Mouse (Mus musculus) embryo, embryonic 10 days (tissue): ENCODE measurements at regions not wholly inside any gene's neighbourhood (a gene's known extent, or its start where the extent isn't known, plus 50 kb on each side); places are given as distances from the start of the nearest gene placed in this dataset.

ENCODE experiments used
- DNase-seq: peaks from one replicate; pipeline ENCODE4 v3.0.0-alpha.2; 2015; ENCODE audit warnings: low spot score

GRCm38 (mm10) chr16:77400276-77400891, 201.5 kb downstream of the Gm11146 start:
- peak; percentile 90 for DNase-seq

- peak; percentile 45 for DNase-seq
Observed at GRCm38 (mm10) chr16:77399846-77400275, 202.0 kb downstream of the Gm11146 start.

GRCm38 (mm10) chr16:77394054-77394716, 207.7 kb downstream of the Gm11146 start:
- no peak for DNase-seq

DNA sequence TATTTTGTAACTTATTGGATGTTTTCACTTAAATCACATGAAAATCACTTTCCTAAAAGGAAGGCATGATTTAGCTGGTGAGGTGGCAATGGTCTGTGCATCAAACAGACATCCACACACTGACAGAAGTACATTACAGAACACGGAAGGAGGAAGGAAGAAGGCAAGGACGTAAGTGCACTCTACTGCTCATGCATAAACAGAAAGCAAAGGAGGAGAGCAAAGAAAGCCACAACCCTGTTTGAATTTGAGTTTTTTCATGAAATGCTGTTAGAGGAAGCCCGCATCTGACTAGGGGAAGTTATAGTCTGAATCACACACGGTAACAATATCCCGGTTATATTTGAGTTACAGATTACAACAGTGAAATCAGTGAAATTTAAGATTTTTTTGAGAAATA, 208.4 kb downstream of the Gm11146 start:
- no peak for DNase-seq

GRCm38 (mm10) chr16:77392205-77392604, 209.7 kb downstream of the Gm11146 start:
- DNase-seq = no peak

- DNase-seq = peak; percentile 42
Observed at GRCm38 (mm10) chr16:77384021-77384729, 217.7 kb downstream of the Gm11146 start.

- no peak for DNase-seq
Observed at GRCm38 (mm10) chr16:77382790-77383189, 219.1 kb downstream of the Gm11146 start.

GRCm38 (mm10) chr16:77372768-77373167, 229.1 kb downstream of the Gm11146 start:
- DNase-seq = no peak

GRCm38 (mm10) chr16:77369810-77370209, 232.1 kb downstream of the Gm11146 start:
- DNase-seq = peak; percentile 19

DNA sequence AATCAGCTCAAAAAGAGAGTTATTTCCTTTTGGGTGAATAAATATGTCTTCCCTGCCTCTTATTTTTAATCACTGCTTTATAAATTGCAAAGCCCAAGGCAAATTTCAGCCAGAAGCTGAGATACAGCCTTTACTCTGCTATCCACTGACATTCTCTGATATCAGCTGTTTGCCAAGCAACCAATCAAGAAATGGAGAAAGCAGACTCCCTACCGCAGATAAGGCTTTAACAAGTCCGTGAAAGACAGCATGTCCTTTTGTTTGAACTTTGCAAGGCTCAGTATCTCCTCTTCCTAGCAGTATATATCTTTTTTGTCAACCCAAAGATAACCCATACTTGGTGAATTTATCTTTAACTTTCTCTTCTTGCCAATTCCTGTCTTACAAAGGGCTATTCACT, 236.6 kb downstream of the Gm11146 start:
- DNase-seq = no peak

GRCm38 (mm10) chr16:77364439-77364838, 237.5 kb downstream of the Gm11146 start:
- DNase-seq = no peak

GRCm38 (mm10) chr16:77359190-77359589, 242.7 kb downstream of the Gm11146 start:
- no peak for DNase-seq

- DNase-seq = peak; percentile 16
Observed at GRCm38 (mm10) chr16:77355260-77355659, 246.6 kb downstream of the Gm11146 start.

DNA sequence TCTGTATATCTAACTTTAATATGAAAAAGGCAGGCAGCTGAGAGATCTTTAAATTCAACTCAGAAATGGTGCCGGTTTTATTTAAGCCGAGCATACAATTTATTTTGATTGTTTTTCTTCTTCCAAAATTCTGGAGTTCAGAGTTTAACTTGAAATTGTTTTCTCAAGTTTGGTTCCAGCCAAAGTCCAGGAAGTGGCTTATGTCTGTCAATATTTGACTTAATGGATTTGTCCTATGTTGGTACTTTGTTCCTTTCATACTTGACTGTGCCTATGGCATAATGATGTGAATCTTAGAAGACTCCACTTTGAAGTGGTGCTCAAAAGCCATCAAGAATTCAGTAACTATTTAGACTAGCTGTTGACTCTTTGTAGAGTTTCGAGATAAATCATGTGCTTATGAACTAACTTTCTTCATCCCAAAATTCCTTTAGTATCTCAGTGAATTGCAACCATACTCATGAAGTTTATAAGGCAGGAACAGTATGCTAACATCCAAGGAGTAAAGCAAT, 247.6 kb downstream of the Gm11146 start:
- DNase-seq = no peak

DNA sequence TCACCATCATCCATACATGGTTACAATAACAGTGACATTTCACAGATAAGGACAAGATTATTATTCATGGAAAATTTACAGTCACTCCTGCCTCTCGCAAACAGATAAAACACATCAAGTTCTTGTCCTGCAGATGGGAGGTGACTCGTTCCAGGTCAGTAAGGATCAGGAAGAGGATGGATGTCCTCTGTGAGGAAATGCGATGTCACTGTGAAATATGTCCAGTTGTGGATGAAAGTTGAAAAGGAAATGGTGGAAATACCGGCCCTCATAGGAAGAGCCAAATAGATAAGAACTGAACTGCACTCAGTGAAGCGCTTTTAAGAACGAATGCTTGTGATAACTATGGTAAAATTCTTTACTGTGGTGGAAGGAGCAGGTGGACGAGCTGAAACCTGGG, 255.8 kb downstream of the Gm11146 start:
- no peak for DNase-seq

- no peak for DNase-seq
Observed at GRCm38 (mm10) chr16:77332285-77332684, 269.6 kb downstream of the Gm11146 start.

DNA sequence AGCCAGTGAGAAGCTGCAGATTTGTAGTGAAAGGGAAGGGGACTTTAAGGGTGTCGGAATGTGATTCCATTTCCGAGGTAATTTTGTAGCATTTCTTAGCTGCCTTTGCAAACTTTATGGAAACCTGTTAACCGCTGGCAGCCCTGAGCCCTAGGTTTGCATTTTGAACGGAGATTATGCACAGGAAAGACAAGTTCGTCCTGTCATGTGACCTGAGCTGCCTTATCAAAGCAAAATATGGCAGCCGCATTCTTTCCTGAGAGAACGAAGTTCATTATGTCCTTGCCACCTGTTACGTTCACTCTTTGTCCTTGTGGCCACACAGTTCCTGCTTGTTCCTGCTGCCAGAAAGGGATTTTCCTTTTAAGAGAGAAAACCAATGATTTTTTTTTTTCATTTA, 270.9 kb downstream of the Gm11146 start:
- peak; percentile 85 for DNase-seq

DNA sequence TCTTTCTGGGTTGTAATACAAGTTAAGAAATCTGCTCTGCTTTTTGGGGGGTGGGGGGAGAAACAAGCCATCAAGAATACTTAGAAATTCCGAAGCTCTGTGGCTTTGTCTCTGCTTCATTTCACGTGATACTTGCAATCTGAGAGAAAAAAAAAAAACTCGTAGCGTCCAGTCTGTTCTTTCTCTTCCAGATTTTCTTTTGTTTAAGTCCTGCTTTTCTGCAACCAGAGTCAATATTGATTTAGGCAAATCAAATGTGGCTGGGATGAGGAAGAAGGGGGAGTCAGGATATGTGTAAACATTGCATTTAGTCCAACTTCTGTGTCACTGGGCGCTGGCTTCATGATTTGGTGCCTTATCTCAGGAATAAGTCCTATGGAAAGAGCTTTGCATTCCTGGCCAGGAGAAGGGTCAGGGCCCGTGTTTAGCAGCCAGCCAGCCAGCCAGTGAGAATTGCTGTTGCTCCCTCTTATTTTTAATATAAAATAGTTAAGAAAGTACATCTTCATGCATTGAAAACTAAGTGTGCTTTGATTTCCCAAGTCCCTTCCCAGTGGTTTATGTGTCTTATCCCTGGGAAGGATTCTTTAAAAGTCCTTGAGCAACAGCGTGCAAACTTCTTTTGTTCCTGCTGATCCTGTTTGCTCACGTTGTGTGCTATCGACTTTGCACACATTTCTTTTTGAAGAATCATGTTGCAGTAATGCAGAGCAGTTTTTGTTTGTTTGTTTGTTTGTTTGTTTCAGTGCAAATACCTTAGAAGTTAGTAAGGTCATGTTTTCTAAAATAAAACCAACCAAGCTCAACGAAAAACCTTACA, 272.0 kb downstream of the Gm11146 start:
- peak; percentile 65 for DNase-seq

DNA sequence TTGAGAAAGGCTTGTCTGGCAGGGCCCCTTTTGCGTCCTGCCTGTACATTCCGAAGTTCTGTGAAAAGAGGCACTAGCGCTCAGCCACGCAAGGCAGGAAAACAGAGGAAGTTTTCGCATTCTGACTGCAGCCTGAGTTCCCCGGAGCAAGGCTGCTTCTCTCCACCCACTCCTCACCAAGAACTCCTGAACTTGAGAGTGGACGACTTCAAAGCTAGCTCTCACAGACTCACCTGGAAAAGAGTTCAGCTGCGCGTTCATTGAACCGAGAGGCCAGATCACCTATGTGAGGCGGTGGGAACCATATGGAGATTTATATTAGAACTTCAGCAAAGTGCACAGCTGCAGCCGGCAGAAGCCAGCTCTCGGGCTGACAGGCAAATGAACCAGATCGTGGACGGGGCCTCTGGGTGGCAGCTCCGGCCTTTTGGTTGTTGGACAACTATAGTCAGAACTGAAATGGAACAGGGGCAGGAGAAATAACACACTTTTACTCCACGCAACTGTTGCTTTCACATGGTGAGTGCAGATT, 272.7 kb downstream of the Gm11146 start:
- peak; percentile 90 for DNase-seq

- no peak for DNase-seq
Observed at GRCm38 (mm10) chr16:77328628-77329159, 273.2 kb downstream of the Gm11146 start.

DNA sequence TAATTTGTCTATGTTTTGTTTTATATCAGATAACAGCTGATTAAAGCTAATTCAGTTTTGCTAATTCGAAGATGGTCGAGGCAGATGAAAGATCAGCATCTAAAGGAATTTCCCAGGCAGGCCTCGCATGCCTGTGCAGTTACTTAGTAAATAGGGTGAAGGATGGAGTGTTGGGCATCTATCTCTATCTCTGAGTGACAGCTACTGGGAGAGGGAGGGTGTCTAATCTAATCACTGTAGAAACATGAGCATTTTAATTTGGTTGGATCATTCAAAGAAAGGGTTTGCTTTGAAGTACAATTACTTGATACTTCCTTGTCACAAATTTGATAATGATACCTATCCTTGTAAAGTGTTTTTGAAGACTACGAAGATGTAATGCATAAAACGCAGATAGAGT, 273.8 kb downstream of the Gm11146 start:
- peak; percentile 44 for DNase-seq

GRCm38 (mm10) chr16:77322338-77322737, 279.6 kb downstream of the Gm11146 start:
- DNase-seq = peak; percentile 77
